Mouse (Mus musculus) MEL (cell line): ENCODE measurements around the gene Prkce. TPM values are rescaled to one million over a fixed set of nuclear protein-coding genes. Genes with fewer than 3 reads are reported as not detected.

Experiments
- DNase-seq: peaks from one replicate; pipeline ENCODE4 v3.0.0; 2011; ENCODE audit warnings: low read depth, low spot score
- H3K27ac ChIP-seq: 2 replicates; pipeline ENCODE4 v1.5.1; 2012; ENCODE audit warnings: low read depth, mild to moderate bottlenecking, control low read depth, low read length, moderate library complexity; ENCODE audit not compliant: control insufficient read depth
- H3K27me3 ChIP-seq, 2 experiments: fragments of 150-350 bp in 1 of 2; sonication (generic) in 1 of 2; 2 replicates each; pipeline ENCODE4 v1.6.1; 2012; ENCODE audit warnings: low read length in 2 of 2, mild to moderate bottlenecking in 2 of 2, improper control_type of control experiment in 1 of 2, moderate library complexity in 1 of 2; ENCODE audit not compliant: insufficient read depth in 2 of 2, control insufficient read depth in 1 of 2
- H3K36me3 ChIP-seq, 2 experiments: 2 replicates each; pipeline ENCODE4 v1.6.1; 2012 to 2014; ENCODE audit warnings: low read length in 2 of 2, improper control_type of control experiment in 1 of 2, inconsistent platforms in 1 of 2, mild to moderate bottlenecking in 1 of 2; ENCODE audit not compliant: insufficient read depth in 2 of 2, control insufficient read depth in 1 of 2
- H3K4me1 ChIP-seq, 2 experiments: fragments of 150-350 bp in 1 of 2; sonication (generic) in 1 of 2; 2 replicates each; pipeline ENCODE4 v1.6.1; 2012; ENCODE audit warnings: low read length in 2 of 2, improper control_type of control experiment in 1 of 2, mild to moderate bottlenecking in 1 of 2; ENCODE audit not compliant: insufficient read depth in 2 of 2, control insufficient read depth in 1 of 2
- H3K4me3 ChIP-seq, 2 experiments: fragments of 150-350 bp in 1 of 2; sonication (generic) in 1 of 2; 2 replicates each; pipeline ENCODE4 v1.5.1; 2012; ENCODE audit warnings: low read depth in 2 of 2, low read length in 2 of 2, mild to moderate bottlenecking in 2 of 2, moderate library complexity in 2 of 2, control low read depth in 1 of 2, improper control_type of control experiment in 1 of 2; ENCODE audit not compliant: control insufficient read depth in 1 of 2, insufficient read depth in 1 of 2
- H3K79me2 ChIP-seq: 2 replicates; pipeline ENCODE4 v1.6.1; 2012; ENCODE audit warnings: mild to moderate bottlenecking, low read length, moderate library complexity; ENCODE audit not compliant: control insufficient read depth, poor library complexity, insufficient read depth
- H3K9ac ChIP-seq: 2 replicates; pipeline ENCODE4 v1.6.1; 2012; ENCODE audit warnings: low read depth, mild to moderate bottlenecking, control low read depth, low read length, moderate library complexity; ENCODE audit not compliant: control insufficient read depth, poor library complexity, severe bottlenecking
- H3K9me3 ChIP-seq: fragments of 150-350 bp; sonication (generic); replicated peaks from 2 replicates; pipeline ENCODE4 v1.6.1; 2012; ENCODE audit warnings: mild to moderate bottlenecking, low read length, improper control_type of control experiment, moderate library complexity; ENCODE audit not compliant: insufficient read depth
- CHD1 ChIP-seq: IDR thresholded peaks from 2 replicates; pipeline ENCODE4 v1.6.1; 2012; ENCODE audit warnings: low read depth, mild to moderate bottlenecking, inconsistent platforms, low read length, improper control_type of control experiment
- CTCF ChIP-seq, 3 experiments: IDR thresholded peaks in 2 of 3; conservative IDR thresholded peaks in 1 of 3; 2 replicates each; pipeline ENCODE4 v1.5.1; 2011 to 2012; ENCODE audit warnings: low read length in 3 of 3, low read depth in 2 of 3, mild to moderate bottlenecking in 2 of 3, improper control_type of control experiment in 1 of 3, inconsistent platforms in 1 of 3, mixed read lengths in 1 of 3, moderate library complexity in 1 of 3; ENCODE audit not compliant: control insufficient read depth in 1 of 3, insufficient read depth in 1 of 3, poor library complexity in 1 of 3, severe bottlenecking in 1 of 3
- EP300 ChIP-seq, 2 experiments: IDR thresholded peaks; 2 replicates each; pipeline ENCODE4 v1.6.1; 2011; ENCODE audit warnings: improper control_type of control experiment in 2 of 2, low read length in 2 of 2, low read depth in 1 of 2, mild to moderate bottlenecking in 1 of 2
- ETS1 ChIP-seq: IDR thresholded peaks from 2 replicates; pipeline ENCODE4 v1.6.1; 2012; ENCODE audit warnings: low read depth, mild to moderate bottlenecking, inconsistent platforms, low read length, improper control_type of control experiment, moderate library complexity
- GATA1 ChIP-seq: IDR thresholded peaks from 2 replicates; pipeline ENCODE4 v1.6.1; 2011; ENCODE audit warnings: low read depth, low read length, improper control_type of control experiment
- HCFC1 ChIP-seq: IDR thresholded peaks from 2 replicates; pipeline ENCODE4 v1.6.1; 2012; ENCODE audit warnings: low read depth, mild to moderate bottlenecking, inconsistent platforms, low read length, improper control_type of control experiment, moderate library complexity
- MAX ChIP-seq: IDR thresholded peaks from 2 replicates; pipeline ENCODE4 v1.6.1; 2011; ENCODE audit warnings: low read length, improper control_type of control experiment
- MYB ChIP-seq: IDR thresholded peaks from 2 replicates; pipeline ENCODE4 v1.6.1; 2011; ENCODE audit warnings: mild to moderate bottlenecking, low read depth, low read length, improper control_type of control experiment
- NELFE ChIP-seq: IDR thresholded peaks from 2 replicates; pipeline ENCODE4 v1.6.1; 2011; ENCODE audit warnings: low read depth, low read length, improper control_type of control experiment
- POLR2A ChIP-seq, 2 experiments: IDR thresholded peaks; 2 replicates each; pipeline ENCODE4 v1.6.1; 2011 to 2012; ENCODE audit warnings: low read length in 2 of 2, mild to moderate bottlenecking in 2 of 2, control low read depth in 1 of 2, improper control_type of control experiment in 1 of 2, low read depth in 1 of 2, moderate library complexity in 1 of 2; ENCODE audit not compliant: control insufficient read depth in 1 of 2, insufficient read depth in 1 of 2, poor library complexity in 1 of 2
- POLR2AphosphoS2 ChIP-seq: IDR thresholded peaks from 2 replicates; pipeline ENCODE4 v1.6.1; 2011; ENCODE audit warnings: low read length, improper control_type of control experiment
- POLR2AphosphoS5 ChIP-seq: IDR thresholded peaks from 2 replicates; pipeline ENCODE4 v1.6.1; 2012; ENCODE audit warnings: low read depth, borderline replicate concordance, mild to moderate bottlenecking, inconsistent platforms, low read length, moderate library complexity, mixed read lengths
- TAL1 ChIP-seq: IDR thresholded peaks from 2 replicates; pipeline ENCODE4 v1.6.1; 2012; ENCODE audit warnings: mild to moderate bottlenecking, inconsistent platforms, low read length, moderate library complexity, mixed read lengths
- TCF12 ChIP-seq: IDR thresholded peaks from 2 replicates; pipeline ENCODE4 v1.6.1; 2014; ENCODE audit warnings: low read depth, mild to moderate bottlenecking, inconsistent platforms, low read length, improper control_type of control experiment, moderate library complexity
- ZC3H11A ChIP-seq: IDR thresholded peaks from 2 replicates; pipeline ENCODE4 v1.6.1; 2012; ENCODE audit warnings: low read depth, mild to moderate bottlenecking, inconsistent platforms, low read length, improper control_type of control experiment
- ZMIZ1 ChIP-seq: IDR thresholded peaks from 2 replicates; pipeline ENCODE4 v1.6.1; 2012; ENCODE audit warnings: low read depth, mild to moderate bottlenecking, inconsistent platforms, low read length, improper control_type of control experiment, moderate library complexity
- polyA plus RNA-seq, 2 experiments: library from polyadenylated mRNA; stranded (reverse) in 1 of 2; unstranded in 1 of 2; fragments of >175 nt in 1 of 2; fragments of >200 nt in 1 of 2; gene quantifications; 2 replicates each; pipeline versions ENCODE4 v1.2.1 to v1.2.4; 2012; ENCODE audit warnings: low replicate concordance in 2 of 2, low read depth in 1 of 2; ENCODE audit not compliant: insufficient read length in 2 of 2, insufficient read depth in 1 of 2, missing spikeins in 1 of 2
- total RNA-seq: library from RNA; depleted of rRNA; stranded (reverse); fragments of 300-350 nt; gene quantifications from 2 replicates; pipeline ENCODE4 v1.2.3, GENCODE M21; 2012

The Prkce gene
- total and polyA plus RNA-seq, 3 experiments: 3.0 to 5.3 TPM; not detected in 1

DNA sequence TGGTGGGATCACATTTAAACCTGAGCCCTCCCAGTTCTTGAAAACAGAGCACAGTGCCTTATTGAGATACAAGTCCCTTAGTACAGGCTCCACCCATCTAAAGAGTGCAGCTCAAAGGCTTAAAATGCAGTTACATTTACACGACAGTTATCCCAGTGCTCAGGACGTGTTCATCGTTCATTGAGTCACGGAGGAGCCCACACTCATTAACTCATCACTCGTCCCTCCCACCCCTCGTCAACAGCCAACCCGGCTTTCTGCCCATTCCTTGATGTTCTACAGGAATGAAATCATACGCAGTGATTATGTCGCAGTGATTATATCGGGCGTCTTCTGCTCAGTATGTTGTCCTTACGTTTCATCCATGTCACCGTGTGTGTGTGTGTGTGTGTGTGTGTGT is 102.9 kb downstream of the Prkce start:
- Histone ChIP-seq H3K4me3 (no peak overlapping the region), H3K9me3 (no peaks in the 10 kb centered on the region), H3K36me3 (peaks cover 0 to 6% of the 10 kb centered on the region in 2 experiments; a peak in 2 of 4 replicates), H3K4me1 (peaks cover 5 to 7% of the 10 kb centered on the region in 2 experiments), H3K27ac (no peak overlapping the region), H3K9ac (no peak overlapping the region), H3K79me2 (no peaks in the 10 kb centered on the region), H3K27me3 (no peaks in the 10 kb centered on the region)
- TF ChIP-seq GATA1: no peak
- no peak for TF ChIP-seq POLR2A (IDR thresholded peaks at IDR 0.05; ENCODE audit: control insufficient read depth in 1 of 2, insufficient read depth in 1 of 2, low read depth in 1 of 2, low read length in 2 of 2, poor library complexity in 1 of 2)
- TF ChIP-seq MYB: no peak
- no peak for TF ChIP-seq TAL1
- TF ChIP-seq MAX: no peak
- no peak for TF ChIP-seq ZMIZ1
- DNase-seq: no peak

DNA sequence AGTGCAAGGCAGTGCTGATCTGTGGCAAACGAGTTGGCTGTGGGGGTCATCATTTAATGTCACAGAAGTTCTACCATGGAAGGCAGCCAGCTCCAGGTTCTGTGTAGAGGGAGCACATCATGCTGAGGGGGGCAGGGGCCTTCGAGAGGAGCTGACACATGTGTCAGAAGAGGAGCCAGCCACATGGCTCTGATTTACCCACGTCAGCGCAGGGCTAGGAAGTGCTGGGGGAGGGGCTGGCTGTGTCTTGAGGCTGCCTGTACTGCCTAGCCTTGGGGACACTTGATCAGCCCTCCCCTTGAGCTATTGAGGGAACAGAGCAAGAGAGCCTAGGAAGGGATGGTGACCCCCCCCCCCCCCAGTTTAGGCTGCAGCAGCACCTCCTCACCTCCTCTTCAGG is 103.7 kb downstream of the Prkce start:
- no peak for DNase-seq
- Histone ChIP-seq H3K9me3 (no peaks in the 10 kb centered on the region), H3K4me1 (peaks cover 5 to 7% of the 10 kb centered on the region in 2 experiments), H3K27me3 (no peaks in the 10 kb centered on the region), H3K4me3 (no peak overlapping the region), H3K9ac (no peak overlapping the region), H3K36me3 (peaks cover 0 to 6% of the 10 kb centered on the region in 2 experiments; a peak in 2 of 4 replicates), H3K79me2 (no peaks in the 10 kb centered on the region), H3K27ac (no peak overlapping the region)
- TF ChIP-seq HCFC1 (no peak), POLR2AphosphoS2 (no peak), POLR2AphosphoS5 (no peak), ZC3H11A (no peak), NELFE (no peak), CTCF (IDR thresholded peaks at IDR 0.05 in 2 of 3, conservative IDR thresholded peaks at IDR 0.05 in 1 of 3; ENCODE audit: control insufficient read depth in 1 of 3, insufficient read depth in 1 of 3, low read depth in 2 of 3, low read length in 3 of 3, poor library complexity in 1 of 3, severe bottlenecking in 1 of 3) (no peak), GATA1 (no peak)

- H3K79me2 ChIP-seq: no peaks in the 10 kb centered on the region
- peaks cover 0 to 9% of the 10 kb centered on the region in 2 experiments; a peak in 2 of 4 replicates for H3K36me3 ChIP-seq
- no peak overlapping the region for H3K9ac ChIP-seq
- TF ChIP-seq EP300 (IDR thresholded peaks at IDR 0.05; ENCODE audit: low read depth in 1 of 2, low read length in 2 of 2): peak in 1 of 2 experiments; percentile 23; a peak in 1 of 4 replicates
- TF ChIP-seq ZMIZ1: no peak
- no peak for TF ChIP-seq CHD1
- TF ChIP-seq ETS1: peak; percentile 17; the same call in 1 of the 2 replicates
- peak; percentile 29; the same call in 1 of the 2 replicates for TF ChIP-seq GATA1
- peak; percentile 53; the same call in 1 of the 2 replicates for TF ChIP-seq TCF12
- H3K27ac ChIP-seq: no peak overlapping the region
- H3K27me3 ChIP-seq: no peaks in the 10 kb centered on the region
- H3K9me3 ChIP-seq: no peaks in the 10 kb centered on the region
- DNase-seq: peak; percentile 21
- peaks cover 5 to 10% of the 10 kb centered on the region in 2 experiments for H3K4me1 ChIP-seq
- no peak overlapping the region for H3K4me3 ChIP-seq
Measured at GRCm38 (mm10) chr17:86272961-86273360, 105.4 kb downstream of the Prkce start.
